Mouse (Mus musculus) telencephalon, adult 2 months (tissue): ENCODE results near the gene Slc45a3.

Experiments
- DNase-seq: peaks from one replicate; pipeline ENCODE4 v3.0.0-alpha.2; 2011; ENCODE audit warnings: low read depth, low spot score

Gene Slc45a3

DNA sequence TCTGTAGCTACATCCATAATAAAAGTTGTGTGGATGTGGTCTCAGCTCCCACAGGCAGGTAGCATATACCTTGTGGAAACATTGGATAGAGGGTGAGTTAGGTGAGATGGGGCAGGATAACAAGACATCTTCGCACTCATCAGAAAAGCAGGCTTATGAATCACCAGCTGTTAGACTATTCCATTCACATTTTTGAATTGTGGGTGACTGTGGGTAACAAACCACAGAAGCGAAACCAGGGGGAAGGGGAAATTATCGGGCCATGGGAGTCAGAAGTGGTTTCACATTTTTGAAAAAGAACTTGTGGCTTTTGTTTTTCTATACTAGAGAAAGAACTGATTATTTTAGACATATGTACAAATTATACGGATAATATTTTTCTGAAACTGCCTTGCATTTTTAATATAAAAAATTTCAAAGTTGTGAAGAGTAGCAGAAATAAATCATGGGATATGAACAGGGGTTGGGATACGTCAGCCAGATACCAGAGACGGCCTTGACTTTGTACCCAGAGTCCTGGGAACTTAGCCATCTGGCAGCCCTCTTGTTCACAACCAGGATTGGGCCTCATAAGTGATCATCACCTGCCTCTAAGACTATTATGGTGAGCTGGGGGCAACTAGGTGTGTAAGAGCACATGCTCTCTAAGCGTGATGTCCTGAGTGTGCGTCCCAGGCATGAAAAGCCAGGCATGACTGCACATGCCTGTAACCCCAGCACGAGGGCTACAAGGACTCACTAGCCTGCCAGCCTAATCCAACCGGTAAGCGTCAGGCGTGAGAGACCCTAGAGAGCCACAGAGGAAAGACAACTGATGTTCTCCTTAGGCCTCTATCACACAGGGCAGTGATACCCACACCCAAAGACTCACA, 30.6 kb downstream of the Slc45a3 start:
- no peak for DNase-seq

DNA sequence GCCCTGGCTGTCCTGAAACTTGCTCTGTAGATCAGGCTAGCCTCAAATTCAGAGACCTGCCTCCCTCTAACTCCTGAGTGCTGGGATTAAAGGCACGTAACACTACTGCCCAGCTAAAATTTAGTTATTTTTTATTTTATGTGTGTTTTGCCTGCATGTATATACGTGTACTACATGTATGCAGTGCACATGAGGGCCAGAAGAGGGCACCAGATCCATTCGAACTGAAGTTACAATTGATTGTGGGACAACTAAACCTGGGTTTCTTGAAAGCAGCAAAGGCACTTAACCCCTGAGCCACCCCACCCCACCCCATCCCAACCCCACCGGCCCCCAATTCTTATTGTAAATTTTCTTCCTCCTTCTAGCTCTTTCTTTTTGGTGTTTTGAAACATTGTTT, 32.3 kb downstream of the Slc45a3 start:
- DNase-seq = no peak

DNA sequence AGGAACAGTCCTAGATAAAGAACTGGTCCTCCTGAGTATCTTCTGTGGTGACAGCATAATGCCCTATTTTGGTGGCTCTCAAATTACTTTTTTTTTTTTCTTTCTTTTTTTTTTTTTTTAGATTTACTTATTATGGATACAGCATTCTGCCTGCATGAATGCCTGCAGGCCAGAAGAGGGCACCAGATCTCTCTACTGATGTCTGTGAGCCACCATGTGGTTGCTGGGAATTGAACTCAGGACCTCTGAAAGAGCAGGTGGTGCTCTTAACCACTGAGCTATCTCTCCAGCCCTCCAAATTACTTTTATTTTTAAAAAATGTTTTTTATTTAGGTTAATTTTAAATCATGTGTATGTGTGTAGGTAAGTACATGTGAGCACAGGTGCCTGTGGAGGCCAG, 37.7 kb downstream of the Slc45a3 start:
- no peak for DNase-seq

DNA sequence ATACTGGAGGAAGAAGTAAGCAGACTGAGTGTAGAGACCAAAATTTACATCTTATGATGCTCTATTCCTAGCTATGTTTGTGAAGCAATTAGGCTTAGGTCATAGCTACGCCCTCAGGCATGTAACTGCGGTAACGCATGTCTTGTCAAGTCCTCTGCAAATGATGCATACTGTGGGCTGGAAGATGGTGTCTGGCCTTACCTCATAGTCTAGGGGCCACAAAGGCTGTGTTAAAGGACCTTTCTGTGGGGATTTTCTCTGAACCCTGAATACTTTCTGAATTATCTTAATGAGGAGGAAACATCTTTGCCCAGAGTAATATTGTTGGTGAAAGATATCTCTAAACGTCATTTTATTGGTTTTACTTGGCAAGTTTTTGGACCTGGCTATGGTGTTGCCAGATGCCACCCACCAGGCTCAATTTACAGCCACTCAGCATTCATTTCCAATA, 39.1 kb downstream of the Slc45a3 start:
- no peak for DNase-seq

DNA sequence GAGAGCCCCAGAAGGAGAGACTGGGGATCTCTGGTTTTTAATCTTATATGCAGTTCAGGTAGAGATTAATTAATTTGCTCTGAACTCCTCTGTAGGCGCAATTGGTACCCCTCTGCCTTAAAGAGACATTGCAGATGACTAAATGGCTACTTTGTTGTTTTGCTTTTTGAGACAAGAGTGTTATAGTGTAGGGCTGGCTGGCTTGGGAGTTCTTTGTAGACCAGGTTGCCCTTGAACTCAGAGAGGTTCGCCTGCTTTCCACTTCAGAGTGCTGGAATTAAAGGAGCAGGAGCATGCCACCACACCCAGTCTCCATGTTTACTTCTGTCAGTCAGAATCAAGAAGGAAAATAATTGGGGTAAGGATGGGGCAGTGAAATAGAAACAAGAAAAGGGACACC, 40.3 kb downstream of the Slc45a3 start:
- DNase-seq = no peak

DNA sequence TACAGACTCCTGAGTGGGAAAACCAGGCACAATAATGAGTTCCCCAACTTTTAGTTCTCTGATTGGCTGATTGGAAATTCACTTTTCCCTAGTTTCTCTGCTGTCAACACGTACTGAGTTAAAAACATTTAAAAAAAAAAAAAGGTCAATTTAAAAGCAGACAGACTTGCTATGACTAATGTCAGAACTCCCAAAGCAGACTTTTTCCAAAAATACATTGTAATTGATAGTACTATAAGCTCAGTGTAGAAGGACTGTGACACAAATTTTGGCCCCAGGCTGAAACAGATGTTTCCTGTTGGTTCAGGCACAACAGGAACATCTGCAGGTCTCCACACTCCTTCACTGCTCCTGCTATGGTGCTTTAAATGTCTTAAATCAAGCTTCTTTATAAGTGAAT, 41.0 kb downstream of the Slc45a3 start:
- DNase-seq = no peak

DNA sequence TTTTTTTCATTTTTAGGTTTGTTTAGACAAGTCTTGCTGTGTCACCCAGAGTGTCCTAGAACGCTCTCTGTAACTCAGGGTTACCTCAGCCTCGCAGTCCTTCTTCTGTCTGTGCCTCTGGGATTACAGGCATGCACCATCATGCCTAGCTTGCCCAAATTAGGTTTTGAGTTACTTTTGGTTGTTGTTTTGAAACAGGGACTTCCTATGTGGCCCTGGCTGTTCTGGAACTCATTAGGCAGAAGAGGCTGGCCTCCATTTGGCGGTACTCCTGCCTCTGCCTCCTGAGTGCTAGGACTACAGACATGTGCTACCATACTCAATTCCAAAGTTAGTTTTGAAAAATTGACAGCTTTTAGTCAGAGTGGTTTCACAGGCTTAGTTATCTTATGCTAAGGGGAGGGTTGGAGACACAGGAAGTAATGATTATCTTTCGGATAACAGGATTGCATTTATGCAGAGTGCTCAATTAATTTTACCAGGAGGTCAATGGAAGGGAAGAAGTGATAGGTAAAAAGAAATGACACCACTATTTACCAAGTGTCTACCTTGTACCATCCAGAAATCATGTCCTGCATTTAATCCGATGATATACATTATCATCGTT, 41.9 kb downstream of the Slc45a3 start:
- no peak for DNase-seq

DNA sequence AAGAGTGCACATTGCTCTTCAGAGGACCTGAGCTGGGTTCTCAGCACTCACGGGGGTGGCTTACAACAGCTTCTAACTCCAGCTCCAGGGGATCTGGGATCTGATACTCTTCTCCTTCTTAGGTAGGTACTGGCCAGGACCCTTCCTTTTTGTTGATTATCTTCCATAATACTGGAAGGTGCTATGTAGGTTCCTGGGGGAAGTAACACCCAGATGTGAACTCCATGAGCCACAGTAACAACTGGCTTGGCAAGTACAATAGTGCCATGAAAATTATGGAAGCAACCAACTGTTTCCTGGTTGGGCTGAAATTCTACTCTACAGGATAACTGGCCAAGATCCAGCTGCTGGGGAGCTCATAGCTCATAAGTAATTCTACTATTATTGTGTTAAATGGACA, 42.7 kb downstream of the Slc45a3 start:
- DNase-seq = no peak

DNA sequence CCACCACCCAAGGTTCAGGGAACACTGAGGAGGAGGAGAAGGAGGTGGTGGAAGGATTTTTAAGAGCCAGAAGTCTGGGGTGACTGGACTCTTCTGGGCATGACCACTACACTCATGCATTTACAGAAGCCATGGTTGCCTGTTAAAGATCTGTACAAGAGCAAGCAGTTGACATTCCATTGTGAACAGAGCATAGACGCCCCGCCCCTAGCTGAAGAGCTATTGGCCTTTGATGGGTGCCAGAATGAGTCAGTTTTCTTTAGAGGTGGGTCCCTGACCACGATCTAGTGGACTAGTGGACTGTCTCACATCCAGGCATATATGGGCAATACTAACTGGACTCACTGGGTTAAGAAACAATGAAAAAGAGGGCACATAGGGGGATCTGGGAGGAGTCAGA, 43.3 kb downstream of the Slc45a3 start:
- DNase-seq = no peak

DNA sequence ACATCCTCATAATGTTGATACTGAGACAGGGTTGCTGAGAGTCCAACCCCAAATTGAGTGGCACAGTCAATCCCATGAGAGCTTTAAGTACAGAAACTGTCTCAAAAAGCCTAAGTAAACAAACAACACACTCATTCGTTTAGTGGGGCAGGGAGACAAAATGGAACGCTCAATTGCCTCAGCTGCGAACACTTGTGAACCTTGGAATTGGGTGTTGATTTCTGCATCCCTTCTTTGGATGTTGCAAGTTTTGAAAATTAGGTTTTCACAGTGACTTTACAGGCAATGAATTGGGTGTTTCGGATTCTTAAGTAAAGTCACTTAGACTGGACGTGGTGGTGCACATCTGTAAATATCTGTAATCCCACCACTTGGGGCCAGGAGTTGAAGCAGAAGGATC, 44.0 kb downstream of the Slc45a3 start:
- no peak for DNase-seq

DNA sequence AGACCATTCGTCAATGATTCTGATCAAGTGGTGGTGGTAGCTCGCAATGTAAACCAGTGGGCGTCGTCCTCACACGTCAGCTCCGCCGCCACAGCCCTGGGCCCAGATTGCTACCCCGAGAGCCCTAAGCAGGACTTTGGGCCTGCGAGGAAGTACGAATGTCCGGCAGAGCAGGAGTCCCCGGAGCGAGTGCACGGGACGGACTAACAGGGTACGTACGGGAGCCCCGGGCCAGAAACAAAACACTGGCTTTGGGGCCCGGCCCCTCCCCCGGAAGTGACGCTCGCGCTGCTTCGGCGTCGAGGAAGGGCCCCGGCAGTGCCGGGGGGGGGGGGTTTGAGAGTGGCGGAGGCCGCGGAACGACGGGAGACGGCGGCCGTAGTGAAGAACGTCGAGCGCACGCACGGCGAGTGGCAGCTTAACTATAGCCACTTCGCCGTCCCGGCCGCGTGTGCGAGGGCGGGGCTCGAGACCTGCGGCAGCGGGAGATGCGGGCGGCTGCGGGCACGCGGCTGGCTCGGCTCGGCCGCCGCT, 44.6 kb downstream of the Slc45a3 start, which contains the start of gene Elk4:
TSS of gene Elk4 (plus strand) at position 326 of the 534 bp plus-strand sequence.
- DNase-seq = peak; percentile 82

DNA sequence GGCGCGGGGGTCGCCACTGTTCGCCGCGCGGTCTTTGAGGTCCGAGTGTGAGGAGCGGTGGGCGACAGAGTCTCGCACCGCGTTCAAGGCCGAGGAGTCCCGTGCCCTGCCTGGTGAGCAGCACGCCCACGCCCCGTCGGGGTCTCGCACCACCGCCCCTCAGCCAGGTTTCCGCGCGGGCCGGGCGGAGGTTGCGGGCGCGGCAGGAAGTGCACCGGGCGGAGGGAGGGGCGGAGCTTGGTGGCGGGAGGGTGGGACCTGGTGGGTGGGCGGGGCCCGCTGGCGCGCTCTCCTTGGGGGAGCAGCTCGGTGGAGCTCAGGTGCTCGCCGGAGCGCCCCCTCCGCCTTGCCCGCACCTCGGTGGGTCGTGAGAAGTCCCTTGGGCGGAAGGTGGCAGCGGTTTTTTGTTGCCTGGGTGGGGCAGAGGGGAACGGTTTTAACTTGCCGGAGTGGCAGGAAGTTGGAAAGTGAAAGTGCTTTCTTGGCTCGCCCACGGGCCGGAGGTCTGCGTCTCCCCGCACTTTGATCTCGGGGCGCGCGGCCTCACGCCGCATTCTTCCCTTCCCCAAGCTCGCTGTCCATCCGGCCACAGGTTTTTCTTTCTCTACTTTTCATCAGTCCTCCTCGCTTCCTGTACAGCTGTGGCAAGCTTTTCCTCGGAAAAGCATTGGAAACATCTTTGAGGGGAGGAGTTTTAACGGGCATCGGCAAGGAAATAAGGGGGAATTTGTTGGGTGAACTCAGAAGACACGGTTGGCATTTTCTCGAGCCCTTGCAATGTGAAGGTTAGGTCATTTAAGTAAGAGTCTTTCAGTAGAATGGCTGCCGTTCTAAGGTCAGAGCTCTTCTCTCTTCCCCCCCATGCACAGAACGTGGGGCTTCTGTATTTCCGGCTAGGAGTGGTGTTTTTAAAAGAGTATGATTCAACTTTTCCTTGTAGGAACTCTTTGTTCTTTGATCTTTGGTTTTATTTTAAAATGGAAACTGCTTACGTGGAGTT, 45.4 kb downstream of the Slc45a3 start:
- peak; percentile 73 for DNase-seq

DNA sequence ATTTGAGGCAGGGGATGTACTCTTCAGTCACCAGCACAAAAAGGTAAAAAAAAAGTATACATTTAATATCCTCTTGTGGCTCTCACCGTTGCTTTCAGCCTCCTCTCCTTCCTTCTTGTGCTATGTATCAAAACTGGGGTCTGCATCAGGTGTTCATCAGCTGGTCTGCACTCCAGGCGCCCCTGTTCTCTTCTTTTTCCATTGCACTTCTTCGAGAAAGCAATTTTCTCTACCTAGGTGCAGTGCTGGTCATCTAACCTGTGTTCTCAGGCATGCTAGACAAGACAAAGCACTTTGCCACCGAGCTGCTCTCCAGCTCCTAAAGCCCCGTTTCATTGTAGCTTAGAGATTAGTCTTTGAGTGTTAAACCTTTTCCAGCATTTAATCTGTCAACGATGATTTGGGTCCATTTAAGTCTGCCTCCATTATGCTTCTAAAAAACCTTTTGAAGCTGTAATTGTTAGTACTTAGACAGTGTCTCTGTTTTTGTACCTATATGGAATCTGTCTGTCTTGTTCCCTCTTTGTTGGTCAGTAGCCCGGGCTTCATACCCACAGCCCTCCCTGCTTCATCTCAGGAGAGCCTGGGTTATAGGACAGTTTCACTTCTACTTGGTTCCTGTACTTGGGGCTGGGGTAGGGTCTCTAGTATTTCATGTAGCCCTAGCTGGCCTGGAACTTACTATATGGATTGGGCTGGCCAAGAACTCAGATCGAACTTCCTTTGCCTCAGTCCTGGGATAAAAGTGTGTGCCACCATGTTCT, 46.3 kb downstream of the Slc45a3 start:
- no peak for DNase-seq

DNA sequence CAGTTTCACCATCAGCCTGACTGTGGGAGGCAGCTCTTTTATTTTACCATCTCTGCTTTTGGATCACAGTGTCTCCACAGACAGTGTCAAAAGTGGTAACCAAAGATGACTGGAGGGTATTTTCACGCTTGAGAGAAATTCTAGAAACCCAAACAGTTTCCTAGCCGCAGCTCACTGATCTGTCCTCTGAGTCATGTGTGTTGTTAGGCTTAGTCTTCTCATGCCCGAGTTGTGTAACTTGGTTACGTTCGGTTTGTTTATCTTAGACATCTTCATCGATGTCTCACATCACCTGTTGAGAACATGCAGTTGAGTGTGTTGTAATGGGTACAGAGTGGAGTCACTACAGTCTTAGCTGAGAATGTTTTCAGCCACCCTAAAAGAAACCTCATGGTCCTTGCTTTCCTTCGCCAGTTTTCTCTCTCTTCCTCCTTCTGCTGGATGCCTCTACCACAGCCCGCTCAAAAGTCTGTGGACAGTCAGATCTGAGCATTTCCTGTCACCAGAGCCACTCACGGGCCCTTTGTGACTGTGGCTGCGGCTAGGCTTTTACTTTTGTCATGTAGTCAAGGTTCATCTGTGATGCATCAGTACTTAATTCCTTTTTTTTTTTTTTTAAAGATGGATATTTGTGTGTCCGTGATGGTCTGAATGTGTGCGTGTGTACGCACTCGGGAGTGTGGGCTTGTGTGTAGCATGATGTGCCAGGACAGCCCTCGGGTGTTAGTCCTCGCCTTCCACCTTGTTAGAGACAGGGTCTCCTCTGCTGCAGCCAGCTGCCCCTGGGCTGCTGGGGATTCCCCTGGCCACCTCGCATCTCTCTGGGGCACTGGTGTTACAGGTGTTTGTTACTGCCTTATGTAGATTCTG, 48.1 kb downstream of the Slc45a3 start:
- DNase-seq = no peak

DNA sequence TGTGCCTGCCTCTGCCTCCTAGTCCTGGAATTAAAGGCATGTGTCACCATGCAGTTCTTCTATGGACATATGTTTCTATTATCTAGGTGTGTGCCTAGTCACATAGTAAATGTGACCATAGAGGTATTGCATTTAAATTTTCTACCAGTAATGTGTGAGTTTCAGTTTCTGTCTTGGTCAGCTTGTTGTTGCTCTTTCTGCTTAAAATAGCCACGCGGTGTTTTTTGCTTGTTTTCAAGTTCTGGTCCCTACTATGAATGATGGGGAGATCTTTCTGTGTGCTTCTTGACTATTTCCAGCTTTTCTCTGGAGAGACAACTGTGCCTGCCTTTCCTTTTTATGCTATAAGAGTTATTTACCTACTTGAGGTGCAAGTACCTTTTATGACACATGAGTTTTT, 49.0 kb downstream of the Slc45a3 start:
- no peak for DNase-seq

DNA sequence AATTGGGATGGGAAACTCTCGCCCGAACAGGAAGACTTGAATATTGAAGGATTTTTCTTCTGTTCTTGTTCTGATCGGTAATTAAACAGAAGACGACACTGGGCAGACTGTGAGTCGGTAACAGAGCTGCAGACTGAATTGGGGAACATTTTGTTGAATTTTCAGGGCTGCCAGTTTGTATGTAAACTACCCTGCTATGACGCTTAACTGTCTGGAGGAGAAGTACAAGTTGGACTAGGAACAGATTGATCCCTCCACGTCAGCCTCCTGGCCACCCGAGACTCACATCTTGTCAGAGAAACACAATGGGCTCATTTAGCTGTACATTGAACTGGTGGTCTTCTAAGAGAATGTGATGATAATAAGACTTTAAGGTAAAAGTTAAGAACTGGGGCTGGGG, 50.1 kb downstream of the Slc45a3 start:
- no peak for DNase-seq

DNA sequence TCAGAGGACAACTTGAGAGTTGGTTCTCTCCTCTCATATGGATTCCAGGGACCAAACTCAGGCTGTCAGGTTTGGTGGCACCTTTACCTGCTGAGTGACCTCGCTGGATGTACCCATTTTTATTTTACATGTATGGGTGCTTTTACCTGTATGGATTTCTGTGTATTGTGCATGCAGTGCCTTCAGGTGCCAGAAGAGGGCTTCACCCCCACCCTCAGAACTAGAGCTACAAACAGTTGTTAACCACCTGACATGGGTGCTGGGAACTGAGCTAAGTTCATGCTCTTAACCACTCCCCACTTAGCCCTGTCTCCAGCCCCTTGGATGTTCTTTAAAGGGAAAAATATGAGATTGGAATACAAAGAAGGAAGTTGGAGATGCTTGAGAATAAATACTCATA, 52.0 kb downstream of the Slc45a3 start:
- DNase-seq = no peak

DNA sequence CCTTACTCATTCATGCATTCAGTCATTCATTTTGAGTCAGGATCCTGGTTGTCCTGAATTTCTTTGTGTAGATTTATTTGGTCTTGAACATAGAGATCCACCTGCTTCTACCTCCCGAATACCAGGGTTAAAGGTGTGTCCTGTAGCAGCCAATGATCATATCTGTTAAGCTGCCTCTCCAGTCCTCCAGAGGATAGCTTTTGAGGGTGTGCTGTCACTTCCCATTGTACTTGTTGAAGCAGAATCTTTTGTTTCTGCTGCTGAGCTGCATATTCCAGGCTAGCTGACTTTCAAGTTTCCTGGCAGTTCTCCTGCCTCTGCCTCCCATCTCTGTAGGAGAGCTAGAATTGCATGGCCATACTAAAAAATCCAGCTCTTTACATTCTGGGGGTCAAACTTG, 53.9 kb downstream of the Slc45a3 start:
- no peak for DNase-seq

DNA sequence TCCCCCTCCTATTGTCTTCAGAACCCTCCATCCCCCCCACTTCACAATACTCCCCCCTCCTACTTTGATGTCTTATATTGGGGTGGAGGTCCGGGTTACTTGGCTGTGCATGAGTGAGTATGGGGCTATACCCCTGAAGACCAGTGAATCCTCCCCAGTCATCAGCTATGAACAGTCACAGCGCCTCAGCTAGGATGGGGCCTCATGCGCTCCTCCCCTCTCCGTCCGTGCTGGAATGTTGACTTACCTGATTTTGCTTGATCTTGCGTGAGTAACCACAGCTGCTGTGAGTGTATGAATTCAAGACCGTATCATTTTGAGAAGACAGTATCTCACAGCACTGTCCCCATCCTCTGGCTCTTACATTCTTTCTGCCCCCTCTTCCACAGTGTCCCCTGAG, 57.1 kb downstream of the Slc45a3 start:
- DNase-seq = no peak

DNA sequence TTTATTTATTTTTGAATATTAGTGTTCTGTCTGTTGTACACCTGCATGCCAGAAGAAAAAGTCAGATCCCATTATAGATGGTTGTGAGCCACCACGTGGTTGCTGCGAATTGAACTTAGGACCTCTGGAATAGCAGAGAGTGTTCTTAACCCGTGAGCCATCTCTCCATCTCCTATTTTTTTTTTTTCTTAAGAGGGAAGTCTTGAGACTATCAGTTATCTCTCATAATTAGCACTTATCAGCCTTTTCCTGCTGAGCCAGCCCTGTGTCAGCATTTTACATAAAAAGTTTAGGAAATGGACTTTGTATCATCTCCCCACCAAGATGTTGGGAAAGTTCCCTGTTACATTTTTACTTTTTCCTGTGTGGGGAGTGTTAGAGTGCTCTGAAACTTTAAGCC, 59.3 kb downstream of the Slc45a3 start:
- no peak for DNase-seq
